Mouse (Mus musculus): ENCODE results near the gene Gpx2. TPM values are rescaled to one million over a fixed set of nuclear protein-coding genes. Genes with fewer than 3 reads are reported as not detected.
A peak's percentile ranks its signal among the peaks of the same experiment; 100 is the strongest.
"Not testable (repeated sequence)": the region's sequence is repeated elsewhere in the genome, so short reads cannot be mapped to it uniquely, and the experiment has no call there.

Gene Gpx2
- polyA plus RNA-seq, 1 experiment from 2014 or later: not detected

GRCm38 (mm10) chr12:76798008-76798720 is 2.8 kb upstream of the Gpx2 start:
- Histone ChIP-seq H3K27ac (no peak overlapping the region), H3K4me3 (no peak overlapping the region), H3K9ac (no peak overlapping the region), H3K9me3 (no peaks in the 10 kb centered on the region), H3K4me2 (no peak overlapping the region), H3K36me3 (replicated peaks) (no peaks in the 10 kb centered on the region), H3K27me3 (replicated peaks) (no peaks in the 10 kb centered on the region), H3K4me1 (no peaks in the 10 kb centered on the region)
- ATAC-seq (replicated peaks): no peak
- WGBS: 45% methylated on average over 5 of the region's 5 CpGs

DNA sequence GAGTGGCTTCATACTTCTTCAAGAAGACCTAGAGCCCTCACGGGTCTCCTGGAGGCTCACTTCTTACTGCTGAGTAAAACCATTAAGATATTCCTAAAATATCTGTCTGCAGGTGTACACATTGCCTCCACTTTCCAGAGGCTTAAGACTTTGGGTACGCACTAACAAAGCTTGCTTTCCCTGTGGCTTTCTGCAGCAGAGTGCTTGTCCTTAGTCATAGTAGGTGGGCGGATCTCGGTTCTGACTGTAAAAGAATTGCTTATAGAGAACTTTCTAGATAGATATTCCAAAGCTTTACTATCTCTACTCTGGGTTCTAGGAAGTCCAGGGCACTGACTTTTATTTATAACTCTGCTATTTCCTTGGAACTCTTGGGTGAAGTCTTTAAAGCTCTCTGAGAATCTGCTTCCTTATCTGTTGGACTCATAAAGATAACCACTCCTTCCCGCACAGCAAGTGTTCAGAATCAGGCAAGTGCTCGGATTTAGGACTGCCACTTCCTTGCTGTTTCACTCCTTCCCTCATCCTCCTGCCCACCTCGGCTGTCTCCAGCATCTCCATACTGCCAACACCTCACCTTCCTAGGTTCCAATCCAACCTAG is 1.7 kb upstream of the Gpx2 start:
- Histone ChIP-seq H3K27me3 (replicated peaks) (no peaks in the 10 kb centered on the region), H3K36me3 (replicated peaks) (no peaks in the 10 kb centered on the region), H3K4me3 (no peak overlapping the region), H3K9me3 (no peaks in the 10 kb centered on the region), H3K4me1 (no peaks in the 10 kb centered on the region), H3K27ac (no peak overlapping the region), H3K9ac (no peak overlapping the region), H3K4me2 (no peak overlapping the region)
- no peak for ATAC-seq (replicated peaks)
- WGBS: 92% methylated on average over 7 of the region's 7 CpGs

GRCm38 (mm10) chr12:76792540-76792939 is 2.8 kb downstream of the Gpx2 start:
- 54% methylated on average over 14 of the region's 14 CpGs for WGBS
- H3K4me1 ChIP-seq; H3K27me3 ChIP-seq (replicated peaks); H3K36me3 ChIP-seq (replicated peaks); H3K27ac ChIP-seq; H3K4me2 ChIP-seq; H3K9me3 ChIP-seq; H3K4me3 ChIP-seq; H3K9ac ChIP-seq; ATAC-seq (replicated peaks): not testable (repeated sequence)

- H3K4me2 ChIP-seq: no peak overlapping the region
- no peaks in the 10 kb centered on the region for H3K9me3 ChIP-seq
- H3K4me1 ChIP-seq: no peaks in the 10 kb centered on the region
- H3K36me3 ChIP-seq (replicated peaks): no peaks in the 10 kb centered on the region
- ATAC-seq (replicated peaks): no peak
- WGBS: 48% methylated on average over 8 of the region's 8 CpGs
- no peaks in the 10 kb centered on the region for H3K27me3 ChIP-seq (replicated peaks)
- no peak overlapping the region for H3K9ac ChIP-seq
- H3K4me3 ChIP-seq: no peak overlapping the region
- no peak overlapping the region for H3K27ac ChIP-seq
Measured at GRCm38 (mm10) chr12:76790446-76791084, 4.8 kb downstream of the Gpx2 start.

GRCm38 (mm10) chr12:76784056-76784619 is 11.2 kb downstream of the Gpx2 start:
- no peaks in the 10 kb centered on the region for H3K9me3 ChIP-seq
- H3K4me2 ChIP-seq: no peak overlapping the region
- 68% methylated on average over 10 of the region's 10 CpGs for WGBS
- H3K9ac ChIP-seq: no peak overlapping the region
- no peak overlapping the region for H3K4me3 ChIP-seq
- ATAC-seq (replicated peaks): no peak
- H3K4me1 ChIP-seq: no peaks in the 10 kb centered on the region
- no peaks in the 10 kb centered on the region for H3K27me3 ChIP-seq (replicated peaks)
- no peak overlapping the region for H3K27ac ChIP-seq
- H3K36me3 ChIP-seq (replicated peaks): no peaks in the 10 kb centered on the region

DNA sequence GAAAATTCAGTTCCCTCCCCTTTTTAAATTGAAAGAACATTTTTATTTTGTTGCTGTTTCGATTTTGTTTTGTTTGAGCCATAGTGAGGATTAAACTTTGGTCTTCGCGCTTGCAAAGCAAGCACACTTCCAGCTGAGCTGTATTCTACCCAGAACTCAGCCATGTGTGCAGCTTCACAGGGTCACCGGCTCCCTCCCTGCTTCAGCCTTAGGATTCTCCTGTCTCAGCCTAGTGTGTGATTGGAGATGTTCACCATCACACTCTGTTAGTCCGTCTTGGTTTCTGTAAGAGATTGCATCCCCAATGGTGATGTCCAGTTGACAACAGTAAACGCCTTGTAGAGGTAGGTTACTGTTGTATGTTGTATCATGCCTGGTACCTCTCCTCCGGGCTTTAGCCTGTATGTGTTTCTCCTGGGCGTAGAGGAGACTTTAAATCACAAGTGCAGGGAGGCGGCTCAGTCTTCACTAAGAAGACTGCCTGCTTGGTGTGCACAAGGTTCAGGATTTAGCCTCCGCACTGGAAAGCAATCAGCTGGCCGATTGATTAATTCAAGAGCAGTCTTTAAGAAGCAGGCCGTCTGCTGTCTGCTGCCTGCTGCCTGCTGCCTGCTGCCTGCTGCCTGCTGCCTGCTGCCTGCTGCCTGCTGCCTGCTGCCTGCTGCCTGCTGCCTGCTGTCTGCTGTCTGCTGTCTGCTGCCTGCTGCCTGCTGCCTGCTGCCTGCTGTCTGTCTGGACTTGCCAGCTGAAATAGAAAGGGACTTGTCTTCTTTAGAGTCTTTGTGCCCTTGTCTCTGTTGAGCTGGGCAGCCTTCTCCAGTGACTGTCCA is 14.5 kb downstream of the Gpx2 start:
- H3K4me1 ChIP-seq: no peaks in the 10 kb centered on the region
- H3K27ac ChIP-seq: peak overlapping the region; percentile 51; the same call in 1 of the 2 replicates
- 53% methylated on average over 12 of the region's 12 CpGs for WGBS
- H3K36me3 ChIP-seq (replicated peaks): no peaks in the 10 kb centered on the region
- no peak overlapping the region for H3K4me2 ChIP-seq
- no peak for ATAC-seq (replicated peaks)
- no peak overlapping the region for H3K4me3 ChIP-seq
- H3K9ac ChIP-seq: no peak overlapping the region
- no peaks in the 10 kb centered on the region for H3K9me3 ChIP-seq
- no peaks in the 10 kb centered on the region for H3K27me3 ChIP-seq (replicated peaks)

- H3K9ac ChIP-seq: no peak overlapping the region
- no peaks in the 10 kb centered on the region for H3K36me3 ChIP-seq (replicated peaks)
- WGBS: 69% methylated on average over 5 of the region's 5 CpGs
- H3K9me3 ChIP-seq: no peaks in the 10 kb centered on the region
- no peak overlapping the region for H3K27ac ChIP-seq
- no peak for ATAC-seq (replicated peaks)
- H3K27me3 ChIP-seq (replicated peaks): no peaks in the 10 kb centered on the region
- H3K4me2 ChIP-seq: no peak overlapping the region
- H3K4me1 ChIP-seq: no peaks in the 10 kb centered on the region
- no peak overlapping the region for H3K4me3 ChIP-seq
Measured at GRCm38 (mm10) chr12:76779951-76780350, 15.4 kb downstream of the Gpx2 start.

- WGBS: 83% methylated on average over 10 of the region's 10 CpGs
- no peak for ATAC-seq (replicated peaks)
- no peaks in the 10 kb centered on the region for H3K9me3 ChIP-seq
Measured at GRCm38 (mm10) chr12:76778305-76779083, 16.9 kb downstream of the Gpx2 start.

DNA sequence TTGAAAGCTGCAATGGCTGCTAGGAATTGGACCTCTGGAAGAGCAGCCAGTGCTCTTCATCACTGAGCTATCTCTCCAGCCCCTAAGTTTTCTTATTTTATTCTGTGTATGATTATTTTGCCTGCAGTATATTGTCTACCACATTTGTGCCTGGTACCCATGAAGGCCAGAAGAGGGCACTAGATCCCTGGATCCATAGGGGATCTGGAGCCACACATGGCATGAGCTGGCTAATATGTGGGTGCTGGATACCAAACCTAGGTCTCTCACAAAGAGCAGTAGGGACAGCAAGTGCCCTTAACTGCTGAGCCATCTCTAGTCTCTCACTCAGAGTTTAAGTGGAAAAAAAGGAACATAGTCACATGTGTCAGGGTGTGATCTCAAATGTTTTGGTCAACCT is 17.5 kb downstream of the Gpx2 start:
- Histone ChIP-seq H3K4me2 (no peak overlapping the region), H3K9me3 (no peaks in the 10 kb centered on the region), H3K4me3 (no peak overlapping the region), H3K4me1 (no peaks in the 10 kb centered on the region), H3K27ac (no peak overlapping the region), H3K9ac (no peak overlapping the region), H3K36me3 (replicated peaks) (no peaks in the 10 kb centered on the region), H3K27me3 (replicated peaks) (no peaks in the 10 kb centered on the region)
- no peak for ATAC-seq (replicated peaks)

More at GRCm38 (mm10) chr12:76778305-76779083, 16.9 kb downstream of the Gpx2 start:
- Histone ChIP-seq H3K4me3 (no peak overlapping the region), H3K9ac (no peak overlapping the region), H3K27ac (no peak overlapping the region), H3K4me1 (no peaks in the 10 kb centered on the region), H3K27me3 (replicated peaks) (no peaks in the 10 kb centered on the region), H3K36me3 (replicated peaks) (no peaks in the 10 kb centered on the region), H3K4me2 (no peak overlapping the region)

DNA sequence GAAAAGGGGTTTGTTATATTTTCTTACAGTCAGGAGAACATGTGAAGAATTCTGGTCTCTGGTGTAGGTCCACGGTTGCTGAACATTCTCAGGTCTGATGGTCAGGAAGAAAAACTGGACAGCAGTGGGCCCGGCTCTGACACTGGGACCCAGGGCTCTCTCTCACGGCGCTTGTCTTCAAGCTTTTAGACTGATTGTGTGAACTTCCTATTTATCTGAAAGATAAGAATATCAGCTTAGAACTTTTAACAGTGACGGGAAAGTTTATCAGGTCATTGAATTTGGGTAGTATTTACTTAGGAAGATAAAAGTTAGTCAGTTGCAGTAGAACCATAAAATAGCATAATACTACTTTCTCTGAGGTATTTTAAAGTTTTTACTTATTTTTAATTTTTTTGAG is 18.5 kb downstream of the Gpx2 start:
- Histone ChIP-seq H3K9ac (no peak overlapping the region), H3K4me2 (no peak overlapping the region), H3K27ac (no peak overlapping the region), H3K4me3 (no peak overlapping the region), H3K27me3 (replicated peaks) (no peaks in the 10 kb centered on the region), H3K9me3 (no peaks in the 10 kb centered on the region), H3K36me3 (replicated peaks) (no peaks in the 10 kb centered on the region), H3K4me1 (no peaks in the 10 kb centered on the region)
- no peak for ATAC-seq (replicated peaks)
- WGBS: 96% methylated on average over 5 of the region's 5 CpGs

- H3K27me3 ChIP-seq (replicated peaks): no peaks in the 10 kb centered on the region
- no peaks in the 10 kb centered on the region for H3K9me3 ChIP-seq
- ATAC-seq (replicated peaks): no peak
- H3K4me2 ChIP-seq: no peak overlapping the region
- H3K27ac ChIP-seq: no peak overlapping the region
- no peak overlapping the region for H3K4me3 ChIP-seq
- 67% methylated on average over 4 of the region's 4 CpGs for WGBS
- H3K4me1 ChIP-seq: no peaks in the 10 kb centered on the region
- H3K36me3 ChIP-seq (replicated peaks): no peaks in the 10 kb centered on the region
- H3K9ac ChIP-seq: no peak overlapping the region
Measured at GRCm38 (mm10) chr12:76775132-76775531, 20.2 kb downstream of the Gpx2 start.
